Mouse (Mus musculus) heart, adult 2 months (tissue): ENCODE measurements around the gene Ptprm.

ENCODE experiments used
- CTCF ChIP-seq: fragments of 200-600 bp; IDR thresholded peaks from 2 replicates; pipeline ENCODE4 v1.8.1; 2022; ENCODE audit warnings: antibody characterized with exemption, mild to moderate bottlenecking, moderate library complexity
- POLR2A ChIP-seq: fragments of 200-500 bp; IDR thresholded peaks from 2 replicates; pipeline ENCODE4 v1.6.1; 2011; ENCODE audit warnings: mild to moderate bottlenecking, low read depth, low read length, control low read depth; ENCODE audit not compliant: insufficient read depth

- no peak for TF ChIP-seq CTCF
- TF ChIP-seq POLR2A = no peak
Observed at GRCm38 (mm10) chr17:66960557-66960956, 393.7 kb downstream of the Ptprm start.
